Mouse (Mus musculus): ENCODE measurements around the gene Ntm.

The Ntm gene

GRCm38 (mm10) chr9:28977275-28977674, 985.7 kb downstream of the Ntm start:
- no peak for DNase-seq

DNA sequence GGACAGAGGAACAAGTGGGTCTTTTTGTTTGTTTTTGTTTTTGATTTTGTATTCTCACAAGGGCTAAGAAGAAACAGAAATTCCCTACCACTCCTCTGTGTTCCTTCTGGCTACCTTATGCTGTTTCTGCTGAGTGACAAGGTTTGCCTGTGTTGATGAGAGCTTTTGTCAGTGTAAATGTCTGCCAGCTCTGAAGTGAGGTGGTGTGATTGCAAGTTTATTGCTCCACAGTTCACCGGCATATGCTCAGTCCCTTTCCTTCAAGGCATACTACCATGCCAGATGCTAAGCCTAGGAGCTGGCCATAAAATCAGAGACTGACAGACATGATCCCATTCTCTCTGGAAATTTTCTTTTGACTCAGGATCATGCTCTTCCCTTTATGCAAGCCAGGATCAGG, 993.5 kb downstream of the Ntm start:
- DNase-seq, result no peak

Data from retina, postnatal 1 day (tissue).